Comparison of ENCODE assay signal across 8 mouse cellular contexts in genomic region chr9:21322211-21322916, GRCm38 (mm10). TPM values are rescaled to one million over a fixed set of nuclear protein-coding genes. Genes with fewer than 3 reads are reported as not detected.
DNase-seq lines count a peak whose midpoint lies in the region; ATAC-seq and TF ChIP-seq lines count a peak whose summit lies in the region.

No protein-coding gene starts in this region.

- intact Hi-C loops in gastrocnemius, postnatal 14 days (cut with DNase I; ENCODE audit: low total_unique reads) = no loop called here

- H3K4me3 ChIP-seq in kidney, adult 2 months (ENCODE audit: insufficient read depth, low read depth, low read length) = 0 out of 2 replicates have a peak overlapping the region, but pooled peaks have one; percentile 77
- peak overlapping the region; percentile 76 to 96 (median 77) for H3K4me3 ChIP-seq in CH12.LX (replicated peaks in 1 of 3; ENCODE audit: low read depth in 2 of 3, low read length in 2 of 3, poor library complexity in 1 of 3)
- peak overlapping the region; percentile 70; the same call in 1 of the 2 replicates for H3K4me3 ChIP-seq in forebrain, embryonic 12.5 days (replicated peaks)
- peak overlapping the region; percentile 68 for H3K4me3 ChIP-seq in liver, embryonic 12.5 days

- no peak for TF ChIP-seq POLR2A in kidney, adult 2 months (IDR thresholded peaks at IDR 0.05; ENCODE audit: low read depth, low read length)
- TF ChIP-seq POLR2A in CH12.LX (IDR thresholded peaks at IDR 0.05; ENCODE audit: low read depth, low read length) = no peak; the same call in 1 of the 2 replicates

- peak overlapping the region; percentile 54 for H3K27ac ChIP-seq in kidney, adult 2 months (ENCODE audit: insufficient read depth, low read depth, low read length)
- peak overlapping the region; percentile 67 for H3K27ac ChIP-seq in CH12.LX (ENCODE audit: insufficient read depth, low read depth)
- H3K27ac ChIP-seq in forebrain, embryonic 12.5 days = no peak overlapping the region
- peak overlapping the region; percentile 82 for H3K27ac ChIP-seq in liver, embryonic 12.5 days

- H3K4me2 ChIP-seq in CH12.LX (ENCODE audit: insufficient read depth, low read depth, poor library complexity, severe bottlenecking) = peak overlapping the region; percentile 77
- H3K4me2 ChIP-seq in forebrain, embryonic 12.5 days = peak overlapping the region; percentile 89
- H3K4me2 ChIP-seq in liver, embryonic 12.5 days = peak overlapping the region; percentile 90

- dilution Hi-C loops in CH12.LX (cut with MboI; ENCODE audit: extremely low pct_ligation_motif_present, extremely low pct_unique_long_range_greater_than_20kb, low sequenced_read_pairs) = no loop called here

- TF ChIP-seq RAD21 in CH12.LX (IDR thresholded peaks at IDR 0.05; ENCODE audit: low read depth, low read length) = no peak

- 73% methylated on average over 19 of the region's 19 CpGs for WGBS in kidney, adult 2 months
- 80% methylated on average over 19 of the region's 19 CpGs for WGBS in forebrain, embryonic 12.5 days
- WGBS in liver, embryonic 12.5 days (ENCODE audit: insufficient replicate concordance) = 60% methylated on average over 19 of the region's 19 CpGs

- peaks cover 3% of the 10 kb centered on the region; the same call in 1 of the 2 replicates for H3K4me1 ChIP-seq in kidney, adult 2 months (ENCODE audit: control insufficient read depth, insufficient read depth, low read length)
- peaks cover 10 to 50% of the 10 kb centered on the region in 2 experiments for H3K4me1 ChIP-seq in CH12.LX (ENCODE audit: control insufficient read depth in 1 of 2, insufficient read depth in 2 of 2)
- H3K4me1 ChIP-seq in forebrain, embryonic 12.5 days = peaks cover 15% of the 10 kb centered on the region
- peaks cover 64% of the 10 kb centered on the region for H3K4me1 ChIP-seq in liver, embryonic 12.5 days

- H3K9me3 ChIP-seq in CH12.LX (replicated peaks; ENCODE audit: low read length) = peaks cover 3% of the 10 kb centered on the region
- H3K9me3 ChIP-seq in forebrain, embryonic 12.5 days = no peaks in the 10 kb centered on the region
- H3K9me3 ChIP-seq in liver, embryonic 12.5 days (replicated peaks) = peaks cover 4% of the 10 kb centered on the region; the same call in 1 of the 2 replicates

- no peaks in the 10 kb centered on the region for H3K36me3 ChIP-seq in kidney, adult 2 months (ENCODE audit: control insufficient read depth, insufficient read depth, low read length)
- H3K36me3 ChIP-seq in CH12.LX (replicated peaks in 1 of 2; ENCODE audit: control insufficient read depth in 1 of 2, insufficient read depth in 1 of 2, low read length in 1 of 2) = peaks cover 0 to 21% of the 10 kb centered on the region in 2 experiments
- H3K36me3 ChIP-seq in forebrain, embryonic 12.5 days (replicated peaks) = 0 out of 2 replicates have a peak, but pooled peaks cover 3% of the 10 kb centered on the region
- no peaks in the 10 kb centered on the region; the same call in 1 of the 2 replicates for H3K36me3 ChIP-seq in liver, embryonic 12.5 days

- DNase-seq in kidney, adult 2 months = no peak
- no peak for DNase-seq in kidney, postnatal 36 days
- peak; percentile 87 for DNase-seq in CH12.LX (ENCODE audit: extremely low read depth)
- peak; percentile 38 for DNase-seq in telencephalon, adult 2 months (ENCODE audit: low read depth, low spot score)
- DNase-seq in gastrocnemius, postnatal 14 days = no peak

- ATAC-seq in forebrain, embryonic 12.5 days (ENCODE audit: low FRiP score) = no peak
- ATAC-seq in liver, embryonic 12.5 days = no peak
- ATAC-seq in monocyte, adult 5-6 weeks (replicated peaks; ENCODE audit: insufficient number of reproducible peaks, low FRiP score, low TSS enrichment, poor library complexity, severe bottlenecking) = no peak

- H3K27me3 ChIP-seq in kidney, adult 2 months (replicated peaks; ENCODE audit: control insufficient read depth, insufficient read depth, low read length) = no peaks in the 10 kb centered on the region
- H3K27me3 ChIP-seq in CH12.LX (replicated peaks) = no peaks in the 10 kb centered on the region
- H3K27me3 ChIP-seq in forebrain, embryonic 12.5 days = no peaks in the 10 kb centered on the region
- H3K27me3 ChIP-seq in liver, embryonic 12.5 days (replicated peaks) = no peaks in the 10 kb centered on the region

- no peak for TF ChIP-seq CTCF in kidney, adult 2 months (conservative IDR thresholded peaks at IDR 0.05; ENCODE audit: insufficient read depth, insufficient read length, low read depth, low read length)
- peak in 1 of 2 experiments; percentile 22; a peak in 3 of 4 replicates for TF ChIP-seq CTCF in CH12.LX (conservative IDR thresholded peaks at IDR 0.05 in 1 of 2, IDR thresholded peaks at IDR 0.05 in 1 of 2; ENCODE audit: low read depth in 2 of 2, low read length in 2 of 2)

- H3K79me2 ChIP-seq in CH12.LX (replicated peaks; ENCODE audit: control insufficient read depth, extremely low read depth, insufficient read depth, poor library complexity, severe bottlenecking) = peaks cover 42% of the 10 kb centered on the region

- in situ Hi-C loops in CH12.LX (cut with MboI; ENCODE audit: low pct_ligation_motif_present, low pct_unique_long_range_greater_than_20kb, low sequenced_read_pairs) = no loop called here

- TF ChIP-seq EP300 in CH12.LX (IDR thresholded peaks at IDR 0.05; ENCODE audit: low read length) = no peak

- H3K9ac ChIP-seq in CH12.LX (ENCODE audit: insufficient read depth, low read depth) = peak overlapping the region; percentile 69
- peak overlapping the region; percentile 75; the same call in 1 of the 2 replicates for H3K9ac ChIP-seq in forebrain, embryonic 12.5 days
- H3K9ac ChIP-seq in liver, embryonic 12.5 days = peak overlapping the region; percentile 80

TF ChIP-seq in CH12.LX, 34 proteins besides CTCF, POLR2A, EP300 and RAD21 (continues in another document):
- TF ChIP-seq KAT2A (IDR thresholded peaks at IDR 0.05; ENCODE audit: insufficient replicate concordance, low read length) (no peak), IRF4 (IDR thresholded peaks at IDR 0.05; ENCODE audit: low read depth, low read length) (no peak), MEF2A (IDR thresholded peaks at IDR 0.05; ENCODE audit: borderline replicate concordance, low read depth, low read length) (no peak), GABPA (IDR thresholded peaks at IDR 0.05; ENCODE audit: insufficient replicate concordance, low read depth, low read length) (no peak), SMC3 (IDR thresholded peaks at IDR 0.05; ENCODE audit: low read depth, low read length) (no peak), MAFK (IDR thresholded peaks at IDR 0.05; ENCODE audit: insufficient replicate concordance, low read length) (no peak), MAX (IDR thresholded peaks at IDR 0.05; ENCODE audit: low read length) (peak; percentile 47), MXI1 (IDR thresholded peaks at IDR 0.05; ENCODE audit: low read depth, low read length) (peak; percentile 73), CHD1 (IDR thresholded peaks at IDR 0.05; ENCODE audit: low read depth, low read length) (no peak), POLR2AphosphoS2 (IDR thresholded peaks at IDR 0.05; ENCODE audit: low read depth, low read length) (no peak), CHD2 (IDR thresholded peaks at IDR 0.05; ENCODE audit: low read length) (no peak)

RNA-seq across cellular contexts. Expression of gene Slc44a2, which starts 1.9 kb away (rescaled TPM):
- 47.4 and 49.2 TPM in 2 replicates for polyA plus RNA-seq in kidney, adult 2 months (2012; rRNA removed)
- total RNA-seq in CH12.LX (2012; rRNA removed) (27.4 and 36.5 TPM in 2 replicates), CH12.LX (2014; rRNA removed) (22.1 and 26.1 TPM in 2 replicates)
- polyA plus RNA-seq in CH12.LX (2012; ENCODE audit: insufficient read length, low read depth) = 52.5 and 62.9 TPM in 2 replicates
- 76.9 and 80.1 TPM in 2 replicates for polyA plus RNA-seq in forebrain, embryonic 12.5 days (2016; fragmentation: Nextera tagmentation; extraction: Ambion mirVana)
- polyA plus RNA-seq in liver, embryonic 12.5 days (2016; fragmentation: Nextera tagmentation; extraction: Ambion mirVana) = 29.2 and 32.5 TPM in 2 replicates
- 100 to 1,000 TPM; 104 to 117 TPM for total RNA-seq in gastrocnemius, postnatal 14 days (2021)
- 230 to 297 TPM (median 259 TPM) in 3 replicates for total RNA-seq in monocyte, adult 5-6 weeks (2017)

RNA-seq across cellular contexts. Expression of gene Ap1m2, which starts 10.2 kb away (rescaled TPM):
- 30.6 and 36.2 TPM in 2 replicates for polyA plus RNA-seq in kidney, adult 2 months (2012; rRNA removed)
- 1.4 and 2.6 TPM in 2 replicates for total RNA-seq in CH12.LX (2012; rRNA removed)
- total RNA-seq in CH12.LX (2014; rRNA removed) = 0.51 TPM in 2 replicates
- 0.29 and 0.51 TPM in 2 replicates for polyA plus RNA-seq in CH12.LX (2012; ENCODE audit: insufficient read length, low read depth)
- 3.3 TPM in 2 replicates for polyA plus RNA-seq in forebrain, embryonic 12.5 days (2016; fragmentation: Nextera tagmentation; extraction: Ambion mirVana)
- polyA plus RNA-seq in liver, embryonic 12.5 days (2016; fragmentation: Nextera tagmentation; extraction: Ambion mirVana) = 0.10 and 0.25 TPM in 2 replicates
- total RNA-seq in gastrocnemius, postnatal 14 days (2021) = not detected
- 1.6 to 2.0 TPM (median 1.8 TPM) in 3 replicates for total RNA-seq in monocyte, adult 5-6 weeks (2017)

RNA-seq across cellular contexts. Expression of gene Cdkn2d, which starts 31.2 kb away (rescaled TPM):
- polyA plus RNA-seq in kidney, adult 2 months (2012; rRNA removed) = 20.2 and 24.1 TPM in 2 replicates
- 9.7 and 12.6 TPM in 2 replicates for total RNA-seq in CH12.LX (2012; rRNA removed)
- 7.1 and 7.3 TPM in 2 replicates for total RNA-seq in CH12.LX (2014; rRNA removed)
- polyA plus RNA-seq in CH12.LX (2012; ENCODE audit: insufficient read length, low read depth) = 2.2 and 2.9 TPM in 2 replicates
- 70.6 and 74.5 TPM in 2 replicates for polyA plus RNA-seq in forebrain, embryonic 12.5 days (2016; fragmentation: Nextera tagmentation; extraction: Ambion mirVana)
- polyA plus RNA-seq in liver, embryonic 12.5 days (2016; fragmentation: Nextera tagmentation; extraction: Ambion mirVana) = 87.4 and 88.6 TPM in 2 replicates
- 10 to 100 TPM; 12.0 to 13.2 TPM for total RNA-seq in gastrocnemius, postnatal 14 days (2021)
- total RNA-seq in monocyte, adult 5-6 weeks (2017) = 58.8 to 83.6 TPM (median 66.5 TPM) in 3 replicates

RNA-seq across cellular contexts. Expression of gene Kri1, which starts 34.6 kb away (rescaled TPM):
- 14.2 and 15.9 TPM in 2 replicates for polyA plus RNA-seq in kidney, adult 2 months (2012; rRNA removed)
- total RNA-seq in CH12.LX (2012; rRNA removed) = 55.5 and 62.6 TPM in 2 replicates
- 28.8 and 29.0 TPM in 2 replicates for total RNA-seq in CH12.LX (2014; rRNA removed)
- 57.1 and 64.9 TPM in 2 replicates for polyA plus RNA-seq in CH12.LX (2012; ENCODE audit: insufficient read length, low read depth)
- polyA plus RNA-seq in forebrain, embryonic 12.5 days (2016; fragmentation: Nextera tagmentation; extraction: Ambion mirVana) = 19.5 and 20.8 TPM in 2 replicates
- polyA plus RNA-seq in liver, embryonic 12.5 days (2016; fragmentation: Nextera tagmentation; extraction: Ambion mirVana) = 14.5 and 15.5 TPM in 2 replicates
- 10 to 100 TPM; 10.5 to 11.9 TPM for total RNA-seq in gastrocnemius, postnatal 14 days (2021)
- 91.2 to 154 TPM (median 120 TPM) in 3 replicates for total RNA-seq in monocyte, adult 5-6 weeks (2017)

RNA-seq across cellular contexts. Expression of gene Ilf3, which starts 45.3 kb away (rescaled TPM):
- polyA plus RNA-seq in kidney, adult 2 months (2012; rRNA removed) = 31.9 and 33.0 TPM in 2 replicates
- 77.3 TPM in 2 replicates for total RNA-seq in CH12.LX (2012; rRNA removed)
- total RNA-seq in CH12.LX (2014; rRNA removed) = 72.8 and 75.8 TPM in 2 replicates
- polyA plus RNA-seq in CH12.LX (2012; ENCODE audit: insufficient read length, low read depth) = 128 and 145 TPM in 2 replicates
- 335 and 363 TPM in 2 replicates for polyA plus RNA-seq in forebrain, embryonic 12.5 days (2016; fragmentation: Nextera tagmentation; extraction: Ambion mirVana)
- 84.1 and 85.3 TPM in 2 replicates for polyA plus RNA-seq in liver, embryonic 12.5 days (2016; fragmentation: Nextera tagmentation; extraction: Ambion mirVana)
- total RNA-seq in gastrocnemius, postnatal 14 days (2021) = 10 to 100 TPM; 22.3 to 28.5 TPM
- 47.3 to 58.8 TPM (median 54.8 TPM) in 3 replicates for total RNA-seq in monocyte, adult 5-6 weeks (2017)

Comparison
In these comparisons a context has a peak if more than half of its experiments do, and no peak if none do; other contexts are left out.
1. DNase-seq: peak in CH12.LX (single experiment) and telencephalon, adult 2 months (single experiment); none in kidney, adult 2 months (single experiment), kidney, postnatal 36 days (0 of 2) and gastrocnemius, postnatal 14 days (single experiment).
2. Peak in every context shown above with its lines, with median percentiles within 50 percentile points of each other: H3K4me3 ChIP-seq, H3K4me2 ChIP-seq and H3K9ac ChIP-seq.